Mouse (Mus musculus) C2C12 (cell line): ENCODE measurements at regions not wholly inside any gene's neighbourhood (a gene's known extent, or its start where the extent isn't known, plus 50 kb on each side); places are given as distances from the start of the nearest gene placed in this dataset.

Source experiments
- H3K27me3 ChIP-seq: one replicate; pipeline ENCODE4 v1.6.1; 2011; ENCODE audit not compliant: control insufficient read depth, insufficient read depth, insufficient read length
- H3K36me3 ChIP-seq: one replicate; pipeline ENCODE4 v1.6.1; 2011; ENCODE audit not compliant: control insufficient read depth, insufficient read depth
- H3K4me3 ChIP-seq: one replicate; pipeline ENCODE4 v1.5.1; 2011; ENCODE audit warnings: mild to moderate bottlenecking, control low read depth; ENCODE audit not compliant: poor library complexity, insufficient read depth, severe bottlenecking
- H3K79me2 ChIP-seq: one replicate; pipeline ENCODE4 v1.6.1; 2011; ENCODE audit not compliant: control insufficient read depth, insufficient read depth
- H3K79me3 ChIP-seq: one replicate; pipeline ENCODE4 v1.6.1; 2011; ENCODE audit warnings: low read depth, control low read depth
- H3ac ChIP-seq: one replicate; pipeline ENCODE3; 2011; ENCODE audit warnings: low read depth; ENCODE audit not compliant: control insufficient read depth, insufficient read length
- CEBPB ChIP-seq: IDR thresholded peaks from one replicate; pipeline ENCODE4 v1.6.1; 2011; ENCODE audit warnings: low read depth, mild to moderate bottlenecking, control low read depth, moderate library complexity
- CTCF ChIP-seq: IDR thresholded peaks from one replicate; pipeline ENCODE4 v1.5.1; 2011; ENCODE audit not compliant: control insufficient read depth, insufficient read depth, insufficient read length
- FOSL1 ChIP-seq: IDR thresholded peaks from one replicate; pipeline ENCODE4 v1.8.0; 2011; ENCODE audit warnings: mild to moderate bottlenecking, low read length; ENCODE audit not compliant: poor library complexity, insufficient read depth, severe bottlenecking
- MAX ChIP-seq: IDR thresholded peaks from one replicate; pipeline ENCODE4 v1.6.1; 2011; ENCODE audit warnings: mild to moderate bottlenecking, control low read depth
- MYOD1 ChIP-seq: IDR thresholded peaks from one replicate; pipeline ENCODE4 v1.6.1; 2011; ENCODE audit warnings: low read depth; ENCODE audit not compliant: control insufficient read depth, insufficient read length
- MYOG ChIP-seq: IDR thresholded peaks from one replicate; pipeline ENCODE4 v1.6.1; 2011; ENCODE audit not compliant: control insufficient read depth, insufficient read length; ENCODE audit errors: extremely low read depth
- USF1 ChIP-seq: IDR thresholded peaks from one replicate; pipeline ENCODE4 v1.6.1; 2011; ENCODE audit warnings: low read depth, mild to moderate bottlenecking, control low read depth, moderate library complexity

- Histone ChIP-seq H3K36me3 (no peaks in the 10 kb centered on the region), H3ac (no peak overlapping the region), H3K79me2 (no peaks in the 10 kb centered on the region), H3K79me3 (no peaks in the 10 kb centered on the region), H3K27me3 (no peaks in the 10 kb centered on the region), H3K4me3 (no peak overlapping the region)
- no peak for TF ChIP-seq FOSL1
- TF ChIP-seq CEBPB = no peak
- no peak for TF ChIP-seq MYOG
- TF ChIP-seq MAX = no peak
- TF ChIP-seq USF1 = no peak
Measured at GRCm38 (mm10) chr10:66825737-66826136, 270.2 kb upstream of the Jmjd1c start.

GRCm38 (mm10) chr10:66826327-66826726, 269.6 kb upstream of the Jmjd1c start:
- Histone ChIP-seq H3K79me2 (no peaks in the 10 kb centered on the region), H3K4me3 (no peak overlapping the region), H3K79me3 (no peaks in the 10 kb centered on the region), H3K27me3 (no peaks in the 10 kb centered on the region), H3K36me3 (no peaks in the 10 kb centered on the region), H3ac (no peak overlapping the region)
- TF ChIP-seq MAX (no peak), USF1 (no peak), MYOG (no peak), CEBPB (no peak), MYOD1 (no peak), CTCF (no peak), FOSL1 (no peak)

- H3K36me3 ChIP-seq = no peaks in the 10 kb centered on the region
- H3K79me2 ChIP-seq = no peaks in the 10 kb centered on the region
- H3ac ChIP-seq = no peak overlapping the region
- H3K27me3 ChIP-seq = no peaks in the 10 kb centered on the region
- H3K4me3 ChIP-seq = no peak overlapping the region
- H3K79me3 ChIP-seq = no peaks in the 10 kb centered on the region
- TF ChIP-seq CTCF (no peak), MAX (no peak), CEBPB (no peak), MYOD1 (no peak), FOSL1 (no peak), USF1 (no peak), MYOG (no peak)
Measured at GRCm38 (mm10) chr10:66834974-66835373, 261.0 kb upstream of the Jmjd1c start.

- TF ChIP-seq CEBPB = no peak
- no peak for TF ChIP-seq USF1
- no peak for TF ChIP-seq MYOD1
- no peak for TF ChIP-seq FOSL1
- TF ChIP-seq CTCF = no peak
- TF ChIP-seq MYOG = no peak
- no peak for TF ChIP-seq MAX
- H3ac ChIP-seq = no peak overlapping the region
- H3K27me3 ChIP-seq = no peaks in the 10 kb centered on the region
Measured at GRCm38 (mm10) chr10:66839058-66839457, 256.9 kb upstream of the Jmjd1c start.

GRCm38 (mm10) chr10:66843258-66843657, 252.7 kb upstream of the Jmjd1c start:
- Histone ChIP-seq H3K4me3 (no peak overlapping the region), H3K79me2 (no peaks in the 10 kb centered on the region), H3K79me3 (no peaks in the 10 kb centered on the region), H3ac (no peak overlapping the region), H3K36me3 (no peaks in the 10 kb centered on the region), H3K27me3 (no peaks in the 10 kb centered on the region)
- no peak for TF ChIP-seq FOSL1
- TF ChIP-seq MAX = no peak
- no peak for TF ChIP-seq MYOG
- TF ChIP-seq MYOD1 = no peak
- no peak for TF ChIP-seq USF1
- no peak for TF ChIP-seq CEBPB
- no peak for TF ChIP-seq CTCF

More at GRCm38 (mm10) chr10:66839058-66839457, 256.9 kb upstream of the Jmjd1c start:
- Histone ChIP-seq H3K79me3 (no peaks in the 10 kb centered on the region), H3K79me2 (no peaks in the 10 kb centered on the region), H3K36me3 (no peaks in the 10 kb centered on the region), H3K4me3 (no peak overlapping the region)

- Histone ChIP-seq H3ac (no peak overlapping the region), H3K79me3 (no peaks in the 10 kb centered on the region), H3K36me3 (no peaks in the 10 kb centered on the region), H3K4me3 (no peak overlapping the region), H3K27me3 (no peaks in the 10 kb centered on the region), H3K79me2 (no peaks in the 10 kb centered on the region)
- TF ChIP-seq MAX (no peak), MYOD1 (no peak), MYOG (no peak), FOSL1 (no peak), USF1 (no peak), CTCF (no peak), CEBPB (no peak)
Measured at GRCm38 (mm10) chr10:66848778-66849177, 247.1 kb upstream of the Jmjd1c start.
